Mouse (Mus musculus) heart, postnatal 0 days (tissue): ENCODE results near the gene Tbx19.

Experiments used
- CTCF ChIP-seq: IDR thresholded peaks from 2 replicates; pipeline ENCODE4 v1.5.1; 2016; ENCODE audit warnings: antibody characterized with exemption, control low read depth, low read depth
- EP300 ChIP-seq: IDR thresholded peaks from 2 replicates; pipeline ENCODE4 v1.6.1; 2016; ENCODE audit warnings: antibody characterized with exemption, low read depth

- TF ChIP-seq CTCF: no peak
- no peak for TF ChIP-seq EP300
Observed at GRCm38 (mm10) chr1:165199639-165200038, 39.1 kb upstream of the Tbx19 start.
